Mouse (Mus musculus) kidney, adult 2 months (tissue): ENCODE results near the gene 4931414P19Rik.
"Not testable (repeated sequence)": the region's sequence is repeated elsewhere in the genome, so short reads cannot be mapped to it uniquely, and the experiment has no call there.

Experiments
- CTCF ChIP-seq: fragments of 200-500 bp; conservative IDR thresholded peaks from 2 replicates; pipeline ENCODE4 v1.5.1; 2011; ENCODE audit warnings: low read depth, mild to moderate bottlenecking, control low read depth, low read length, moderate library complexity, mixed read lengths; ENCODE audit not compliant: insufficient read depth, insufficient read length
- POLR2A ChIP-seq: fragments of 200-500 bp; IDR thresholded peaks from one replicate; pipeline ENCODE4 v1.6.1; 2011; ENCODE audit warnings: low read depth, low read length, control low read depth

DNA sequence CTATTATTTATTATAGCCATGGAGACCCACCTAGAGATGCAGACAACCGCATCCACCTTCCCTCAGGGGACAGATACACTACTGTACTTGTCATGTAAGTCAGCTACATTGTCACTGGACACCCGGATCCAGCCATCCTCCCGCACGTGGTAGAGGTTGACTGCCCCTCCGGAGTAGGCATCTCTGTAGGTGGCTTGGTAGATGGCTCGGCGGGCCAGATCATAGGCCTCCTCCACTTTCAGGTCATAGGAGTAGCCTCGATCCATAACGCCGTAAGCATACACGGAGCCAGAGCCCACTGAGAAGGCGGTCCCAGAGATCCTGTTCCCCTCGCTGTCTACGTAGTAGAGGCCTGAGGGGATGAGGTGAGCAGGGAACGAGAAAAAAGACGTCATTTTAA lies 8.3 kb upstream of the 4931414P19Rik start:
- TF ChIP-seq POLR2A, CTCF: not testable (repeated sequence)
